Mouse (Mus musculus) stomach, embryonic 15.5 days (tissue): Measurements from ENCODE around the gene Gm13285. TPM values are rescaled to one million over a fixed set of nuclear protein-coding genes. Genes with fewer than 3 reads are reported as not detected.

Experiments used
- polyA plus RNA-seq: library from polyadenylated mRNA; unstranded; fragments of >200 nt; fragmentation: Nextera tagmentation; extraction: Ambion mirVana; gene quantifications from 2 replicates; pipeline ENCODE4 v1.2.1, GENCODE M21; 2015

Gm13285 gene
- polyA plus RNA-seq, 1 experiment from 2014 or later: 1.3 TPM

Other genes starting within 250 kb of the Gm13285 start
- gene Ifna15, start 241.4 kb upstream of the Gm13285 start, polyA plus RNA-seq: not detected in 2 replicates
- gene Ifna14, start 227.9 kb upstream of the Gm13285 start, polyA plus RNA-seq: not detected in 2 replicates
- not detected in 2 replicates for gene Ifna9, start 207.3 kb upstream of the Gm13285 start, polyA plus RNA-seq
- not detected in 2 replicates for gene Ifna12, start 196.3 kb upstream of the Gm13285 start, polyA plus RNA-seq
- not detected in 2 replicates for gene C87499, start 165.3 kb upstream of the Gm13285 start, polyA plus RNA-seq
- not detected in 2 replicates for gene Ifna13, start 155.2 kb upstream of the Gm13285 start, polyA plus RNA-seq
- not detected in 2 replicates for gene Ifna16, start 122.7 kb upstream of the Gm13285 start, polyA plus RNA-seq
- not detected in 2 replicates for gene Ifna2, start 115.8 kb upstream of the Gm13285 start, polyA plus RNA-seq
- gene Ifnab, start 108.3 kb upstream of the Gm13285 start, polyA plus RNA-seq: not detected in 2 replicates
- gene Gm26566, start 77.9 kb upstream of the Gm13285 start, polyA plus RNA-seq: 0.49 and 1.0 TPM in 2 replicates
- gene Klhl9, start 77.2 kb upstream of the Gm13285 start, polyA plus RNA-seq: 87.8 and 88.8 TPM in 2 replicates
- gene Gm13271, start 44.8 kb upstream of the Gm13285 start, polyA plus RNA-seq: not detected in 2 replicates
- 0.23 and 0.33 TPM in 2 replicates for gene Gm13283, start 39.5 kb upstream of the Gm13285 start, polyA plus RNA-seq
- gene Gm13290, start 25.8 kb upstream of the Gm13285 start, polyA plus RNA-seq: 0.30 and 0.70 TPM in 2 replicates
- not detected in 2 replicates for gene Gm13289, start 22.7 kb upstream of the Gm13285 start, polyA plus RNA-seq
- 0.35 TPM in 1 of 2 replicates, not detected in the other for gene Gm13272, start 19.8 kb upstream of the Gm13285 start, polyA plus RNA-seq
- 0.30 and 0.41 TPM in 2 replicates for gene Ifnz, start 17.5 kb upstream of the Gm13285 start, polyA plus RNA-seq
- not detected in 2 replicates for gene Gm13276, start 14.0 kb upstream of the Gm13285 start, polyA plus RNA-seq
- gene Gm13277, start 11.0 kb upstream of the Gm13285 start, polyA plus RNA-seq: not detected in 2 replicates
- not detected in 2 replicates for gene Gm13278, start 8.1 kb upstream of the Gm13285 start, polyA plus RNA-seq
- not detected in 2 replicates for gene Gm13275, start 5.2 kb upstream of the Gm13285 start, polyA plus RNA-seq
- gene Gm13279, start 2.3 kb upstream of the Gm13285 start, polyA plus RNA-seq: not detected in 2 replicates
- 0.41 TPM in 1 of 2 replicates, not detected in the other for gene Gm13287, start 3.6 kb downstream of the Gm13285 start, polyA plus RNA-seq
- gene Gm13288, start 5.9 kb downstream of the Gm13285 start, polyA plus RNA-seq: not detected in 2 replicates
- gene Ifna7, start 16.6 kb downstream of the Gm13285 start, polyA plus RNA-seq: not detected in 2 replicates
- gene Ifna11, start 20.3 kb downstream of the Gm13285 start, polyA plus RNA-seq: not detected in 2 replicates
- not detected in 2 replicates for gene Ifna6, start 27.8 kb downstream of the Gm13285 start, polyA plus RNA-seq
- not detected in 2 replicates for gene Ifna5, start 35.9 kb downstream of the Gm13285 start, polyA plus RNA-seq
- not detected in 2 replicates for gene Ifna4, start 42.2 kb downstream of the Gm13285 start, polyA plus RNA-seq
- gene Ifna1, start 50.4 kb downstream of the Gm13285 start, polyA plus RNA-seq: not detected in 2 replicates
- gene Ifne, start 80.5 kb downstream of the Gm13285 start, polyA plus RNA-seq: not detected in 2 replicates